Mouse (Mus musculus) MEL (cell line): Measurements from ENCODE around the gene Dnajc7. TPM values are rescaled to one million over a fixed set of nuclear protein-coding genes. Genes with fewer than 3 reads are reported as not detected.

Experiments used
- DNase-seq: peaks from one replicate; pipeline ENCODE4 v3.0.0; 2011; ENCODE audit warnings: low read depth, low spot score
- H3K27ac ChIP-seq: 2 replicates; pipeline ENCODE4 v1.5.1; 2012; ENCODE audit warnings: low read depth, mild to moderate bottlenecking, control low read depth, low read length, moderate library complexity; ENCODE audit not compliant: control insufficient read depth
- H3K27me3 ChIP-seq, 2 experiments: fragments of 150-350 bp in 1 of 2; sonication (generic) in 1 of 2; 2 replicates each; pipeline ENCODE4 v1.6.1; 2012; ENCODE audit warnings: low read length in 2 of 2, mild to moderate bottlenecking in 2 of 2, improper control_type of control experiment in 1 of 2, moderate library complexity in 1 of 2; ENCODE audit not compliant: insufficient read depth in 2 of 2, control insufficient read depth in 1 of 2
- H3K36me3 ChIP-seq, 2 experiments: 2 replicates each; pipeline ENCODE4 v1.6.1; 2012 to 2014; ENCODE audit warnings: low read length in 2 of 2, improper control_type of control experiment in 1 of 2, inconsistent platforms in 1 of 2, mild to moderate bottlenecking in 1 of 2; ENCODE audit not compliant: insufficient read depth in 2 of 2, control insufficient read depth in 1 of 2
- H3K4me1 ChIP-seq, 2 experiments: fragments of 150-350 bp in 1 of 2; sonication (generic) in 1 of 2; 2 replicates each; pipeline ENCODE4 v1.6.1; 2012; ENCODE audit warnings: low read length in 2 of 2, improper control_type of control experiment in 1 of 2, mild to moderate bottlenecking in 1 of 2; ENCODE audit not compliant: insufficient read depth in 2 of 2, control insufficient read depth in 1 of 2
- H3K4me3 ChIP-seq, 2 experiments: fragments of 150-350 bp in 1 of 2; sonication (generic) in 1 of 2; 2 replicates each; pipeline ENCODE4 v1.5.1; 2012; ENCODE audit warnings: low read depth in 2 of 2, low read length in 2 of 2, mild to moderate bottlenecking in 2 of 2, moderate library complexity in 2 of 2, control low read depth in 1 of 2, improper control_type of control experiment in 1 of 2; ENCODE audit not compliant: control insufficient read depth in 1 of 2, insufficient read depth in 1 of 2
- H3K79me2 ChIP-seq: 2 replicates; pipeline ENCODE4 v1.6.1; 2012; ENCODE audit warnings: mild to moderate bottlenecking, low read length, moderate library complexity; ENCODE audit not compliant: control insufficient read depth, poor library complexity, insufficient read depth
- H3K9ac ChIP-seq: 2 replicates; pipeline ENCODE4 v1.6.1; 2012; ENCODE audit warnings: low read depth, mild to moderate bottlenecking, control low read depth, low read length, moderate library complexity; ENCODE audit not compliant: control insufficient read depth, poor library complexity, severe bottlenecking
- H3K9me3 ChIP-seq: fragments of 150-350 bp; sonication (generic); replicated peaks from 2 replicates; pipeline ENCODE4 v1.6.1; 2012; ENCODE audit warnings: mild to moderate bottlenecking, low read length, improper control_type of control experiment, moderate library complexity; ENCODE audit not compliant: insufficient read depth
- BHLHE40 ChIP-seq: IDR thresholded peaks from 2 replicates; pipeline ENCODE4 v1.6.1; 2012; ENCODE audit warnings: low read depth, mild to moderate bottlenecking, inconsistent platforms, low read length, improper control_type of control experiment, borderline replicate concordance
- CHD1 ChIP-seq: IDR thresholded peaks from 2 replicates; pipeline ENCODE4 v1.6.1; 2012; ENCODE audit warnings: low read depth, mild to moderate bottlenecking, inconsistent platforms, low read length, improper control_type of control experiment
- CHD2 ChIP-seq: IDR thresholded peaks from 2 replicates; pipeline ENCODE4 v1.6.1; 2011; ENCODE audit warnings: low read length, improper control_type of control experiment
- CTCF ChIP-seq, 3 experiments: IDR thresholded peaks in 2 of 3; conservative IDR thresholded peaks in 1 of 3; 2 replicates each; pipeline ENCODE4 v1.5.1; 2011 to 2012; ENCODE audit warnings: low read length in 3 of 3, low read depth in 2 of 3, mild to moderate bottlenecking in 2 of 3, improper control_type of control experiment in 1 of 3, inconsistent platforms in 1 of 3, mixed read lengths in 1 of 3, moderate library complexity in 1 of 3; ENCODE audit not compliant: control insufficient read depth in 1 of 3, insufficient read depth in 1 of 3, poor library complexity in 1 of 3, severe bottlenecking in 1 of 3
- E2F4 ChIP-seq: IDR thresholded peaks from 2 replicates; pipeline ENCODE4 v1.6.1; 2011; ENCODE audit warnings: low read depth, low read length, improper control_type of control experiment, borderline replicate concordance
- ELF1 ChIP-seq: IDR thresholded peaks from 2 replicates; pipeline ENCODE4 v1.6.1; 2014; ENCODE audit warnings: low read depth, mild to moderate bottlenecking, inconsistent platforms, low read length, improper control_type of control experiment, moderate library complexity
- EP300 ChIP-seq, 2 experiments: IDR thresholded peaks; 2 replicates each; pipeline ENCODE4 v1.6.1; 2011; ENCODE audit warnings: improper control_type of control experiment in 2 of 2, low read length in 2 of 2, low read depth in 1 of 2, mild to moderate bottlenecking in 1 of 2
- ETS1 ChIP-seq: IDR thresholded peaks from 2 replicates; pipeline ENCODE4 v1.6.1; 2012; ENCODE audit warnings: low read depth, mild to moderate bottlenecking, inconsistent platforms, low read length, improper control_type of control experiment, moderate library complexity
- GABPA ChIP-seq: IDR thresholded peaks from 2 replicates; pipeline ENCODE4 v1.6.1; 2012; ENCODE audit warnings: low read depth, mild to moderate bottlenecking, inconsistent platforms, low read length, improper control_type of control experiment, moderate library complexity
- GATA1 ChIP-seq: IDR thresholded peaks from 2 replicates; pipeline ENCODE4 v1.6.1; 2011; ENCODE audit warnings: low read depth, low read length, improper control_type of control experiment
- HCFC1 ChIP-seq: IDR thresholded peaks from 2 replicates; pipeline ENCODE4 v1.6.1; 2012; ENCODE audit warnings: low read depth, mild to moderate bottlenecking, inconsistent platforms, low read length, improper control_type of control experiment, moderate library complexity
- JUND ChIP-seq: IDR thresholded peaks from 2 replicates; pipeline ENCODE4 v1.6.1; 2011; ENCODE audit warnings: low read depth, mild to moderate bottlenecking, improper control_type of control experiment, low read length
- KAT2A ChIP-seq: conservative IDR thresholded peaks from 2 replicates; pipeline ENCODE4 v1.6.1; 2012; ENCODE audit warnings: low read depth, low read length, improper control_type of control experiment, inconsistent platforms
- MAFK ChIP-seq: IDR thresholded peaks from 2 replicates; pipeline ENCODE4 v1.6.1; 2011; ENCODE audit warnings: low read depth, mild to moderate bottlenecking, low read length, improper control_type of control experiment, borderline replicate concordance
- MAX ChIP-seq: IDR thresholded peaks from 2 replicates; pipeline ENCODE4 v1.6.1; 2011; ENCODE audit warnings: low read length, improper control_type of control experiment
- MAZ ChIP-seq: IDR thresholded peaks from 2 replicates; pipeline ENCODE4 v1.6.1; 2012; ENCODE audit warnings: low read depth, mild to moderate bottlenecking, inconsistent platforms, low read length, improper control_type of control experiment
- MEF2A ChIP-seq: IDR thresholded peaks from 2 replicates; pipeline ENCODE4 v1.6.1; 2014; ENCODE audit warnings: low read depth, mild to moderate bottlenecking, inconsistent platforms, low read length, improper control_type of control experiment; ENCODE audit not compliant: poor library complexity, insufficient replicate concordance, severe bottlenecking; ENCODE audit errors: extremely low read depth
- MXI1 ChIP-seq: IDR thresholded peaks from 2 replicates; pipeline ENCODE4 v1.6.1; 2011; ENCODE audit warnings: mild to moderate bottlenecking, low read depth, low read length, improper control_type of control experiment
- MYB ChIP-seq: IDR thresholded peaks from 2 replicates; pipeline ENCODE4 v1.6.1; 2011; ENCODE audit warnings: mild to moderate bottlenecking, low read depth, low read length, improper control_type of control experiment
- MYC ChIP-seq: IDR thresholded peaks from 2 replicates; pipeline ENCODE4 v1.6.1; 2011; ENCODE audit warnings: low read depth, mild to moderate bottlenecking, low read length, improper control_type of control experiment, moderate library complexity
- NELFE ChIP-seq: IDR thresholded peaks from 2 replicates; pipeline ENCODE4 v1.6.1; 2011; ENCODE audit warnings: low read depth, low read length, improper control_type of control experiment
- NRF1 ChIP-seq: IDR thresholded peaks from 2 replicates; pipeline ENCODE4 v1.6.1; 2014; ENCODE audit warnings: low read depth, mild to moderate bottlenecking, inconsistent platforms, low read length, improper control_type of control experiment, moderate library complexity; ENCODE audit not compliant: poor library complexity, insufficient read depth, severe bottlenecking
- POLR2A ChIP-seq, 2 experiments: IDR thresholded peaks; 2 replicates each; pipeline ENCODE4 v1.6.1; 2011 to 2012; ENCODE audit warnings: low read length in 2 of 2, mild to moderate bottlenecking in 2 of 2, control low read depth in 1 of 2, improper control_type of control experiment in 1 of 2, low read depth in 1 of 2, moderate library complexity in 1 of 2; ENCODE audit not compliant: control insufficient read depth in 1 of 2, insufficient read depth in 1 of 2, poor library complexity in 1 of 2
- POLR2AphosphoS2 ChIP-seq: IDR thresholded peaks from 2 replicates; pipeline ENCODE4 v1.6.1; 2011; ENCODE audit warnings: low read length, improper control_type of control experiment
- POLR2AphosphoS5 ChIP-seq: IDR thresholded peaks from 2 replicates; pipeline ENCODE4 v1.6.1; 2012; ENCODE audit warnings: low read depth, borderline replicate concordance, mild to moderate bottlenecking, inconsistent platforms, low read length, moderate library complexity, mixed read lengths
- RAD21 ChIP-seq: IDR thresholded peaks from 2 replicates; pipeline ENCODE4 v1.6.1; 2011; ENCODE audit warnings: mild to moderate bottlenecking, low read depth, low read length, improper control_type of control experiment
- RCOR1 ChIP-seq: IDR thresholded peaks from 2 replicates; pipeline ENCODE4 v1.6.1; 2012; ENCODE audit warnings: low read depth, mild to moderate bottlenecking, inconsistent platforms, low read length, improper control_type of control experiment
- SIN3A ChIP-seq: IDR thresholded peaks from 2 replicates; pipeline ENCODE4 v1.6.1; 2012; ENCODE audit warnings: low read length, improper control_type of control experiment, inconsistent platforms
- SMC3 ChIP-seq: IDR thresholded peaks from 2 replicates; pipeline ENCODE4 v1.6.1; 2011; ENCODE audit warnings: low read depth, low read length, improper control_type of control experiment
- TAL1 ChIP-seq: IDR thresholded peaks from 2 replicates; pipeline ENCODE4 v1.6.1; 2012; ENCODE audit warnings: mild to moderate bottlenecking, inconsistent platforms, low read length, moderate library complexity, mixed read lengths
- TBP ChIP-seq: IDR thresholded peaks from 2 replicates; pipeline ENCODE4 v1.8.0; 2011; ENCODE audit warnings: low read depth, low read length, improper control_type of control experiment
- TCF12 ChIP-seq: IDR thresholded peaks from 2 replicates; pipeline ENCODE4 v1.6.1; 2014; ENCODE audit warnings: low read depth, mild to moderate bottlenecking, inconsistent platforms, low read length, improper control_type of control experiment, moderate library complexity
- USF1 ChIP-seq: IDR thresholded peaks from 2 replicates; pipeline ENCODE4 v1.6.1; 2014; ENCODE audit warnings: low read depth, mild to moderate bottlenecking, inconsistent platforms, low read length, improper control_type of control experiment, moderate library complexity
- USF2 ChIP-seq, 2 experiments: IDR thresholded peaks; 2 replicates each; pipeline ENCODE4 v1.6.1; 2011 to 2012; ENCODE audit warnings: improper control_type of control experiment in 2 of 2, low read length in 2 of 2, borderline replicate concordance in 1 of 2, inconsistent platforms in 1 of 2, low read depth in 1 of 2, mild to moderate bottlenecking in 1 of 2; ENCODE audit not compliant: insufficient read depth in 1 of 2
- ZC3H11A ChIP-seq: IDR thresholded peaks from 2 replicates; pipeline ENCODE4 v1.6.1; 2012; ENCODE audit warnings: low read depth, mild to moderate bottlenecking, inconsistent platforms, low read length, improper control_type of control experiment
- ZKSCAN1 ChIP-seq: IDR thresholded peaks from 2 replicates; pipeline ENCODE4 v1.6.1; 2012; ENCODE audit warnings: low read depth, mild to moderate bottlenecking, inconsistent platforms, low read length, improper control_type of control experiment, moderate library complexity
- ZMIZ1 ChIP-seq: IDR thresholded peaks from 2 replicates; pipeline ENCODE4 v1.6.1; 2012; ENCODE audit warnings: low read depth, mild to moderate bottlenecking, inconsistent platforms, low read length, improper control_type of control experiment, moderate library complexity
- polyA plus RNA-seq, 2 experiments: library from polyadenylated mRNA; stranded (reverse) in 1 of 2; unstranded in 1 of 2; fragments of >175 nt in 1 of 2; fragments of >200 nt in 1 of 2; gene quantifications; 2 replicates each; pipeline versions ENCODE4 v1.2.1 to v1.2.4; 2012; ENCODE audit warnings: low replicate concordance in 2 of 2, low read depth in 1 of 2; ENCODE audit not compliant: insufficient read length in 2 of 2, insufficient read depth in 1 of 2, missing spikeins in 1 of 2
- total RNA-seq: library from RNA; depleted of rRNA; stranded (reverse); fragments of 300-350 nt; gene quantifications from 2 replicates; pipeline ENCODE4 v1.2.3, GENCODE M21; 2012

Dnajc7 gene
- total and polyA plus RNA-seq, 3 experiments, result 230 to 452 (median 346) TPM

DNA sequence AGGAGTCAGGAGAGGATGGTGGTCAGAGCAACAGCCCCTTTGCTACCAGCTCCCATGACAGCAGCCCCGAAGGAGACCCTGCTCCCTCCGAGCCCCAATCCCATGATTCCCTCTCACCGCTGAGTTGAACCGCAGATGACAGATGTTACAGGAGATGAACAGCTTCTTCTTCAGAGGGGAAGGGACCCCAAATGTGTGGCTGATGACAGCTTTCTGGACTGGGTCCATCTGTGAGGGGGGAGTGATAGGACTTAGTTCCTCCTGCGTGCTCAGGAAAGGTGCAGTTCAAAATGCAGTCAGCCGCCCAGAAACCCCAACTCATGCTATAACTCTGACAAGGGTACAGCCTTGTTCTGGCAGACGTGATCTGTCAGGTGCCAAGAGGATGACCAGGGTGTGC, 14.6 kb upstream of the Dnajc7 start:
- Histone ChIP-seq H3K79me2 (no peaks in the 10 kb centered on the region), H3K27ac (peak overlapping the region; percentile 42), H3K9me3 (no peaks in the 10 kb centered on the region), H3K36me3 (peaks cover 0 to 14% of the 10 kb centered on the region in 2 experiments; a peak in 2 of 4 replicates), H3K4me1 (peaks cover 15 to 17% of the 10 kb centered on the region in 2 experiments), H3K9ac (peak overlapping the region; percentile 36), H3K4me3 (peak overlapping the region; percentile 10 to 32; a peak in 2 of 4 replicates), H3K27me3 (no peaks in the 10 kb centered on the region)
- DNase-seq, result peak; percentile 98
- no peak; the same call in none of the 2 replicates for TF ChIP-seq MAX
- TF ChIP-seq MAZ, result peak; percentile 99
- TF ChIP-seq MYB, result peak; percentile 54; the same call in 1 of the 2 replicates
- TF ChIP-seq CHD1, result 0 out of 2 replicates have a peak, but pooled peaks have one; percentile 40
- TF ChIP-seq GATA1, result peak; percentile 85
- TF ChIP-seq USF2 (IDR thresholded peaks at IDR 0.05; ENCODE audit: borderline replicate concordance in 1 of 2, insufficient read depth in 1 of 2, low read depth in 1 of 2, low read length in 2 of 2), result no peak
- TF ChIP-seq USF1, result 0 out of 2 replicates have a peak, but pooled peaks have one; percentile 6
- 0 out of 2 replicates have a peak, but pooled peaks have one; percentile 25 for TF ChIP-seq ZKSCAN1
- TF ChIP-seq TAL1, result peak; percentile 94
- TF ChIP-seq EP300 (IDR thresholded peaks at IDR 0.05; ENCODE audit: low read depth in 1 of 2, low read length in 2 of 2), result peak; percentile 96 to 97
- peak; percentile 98 for TF ChIP-seq SIN3A
- TF ChIP-seq MAFK, result peak; percentile 92
- TF ChIP-seq CHD2, result peak; percentile 53
- peak; percentile 31 for TF ChIP-seq SMC3
- TF ChIP-seq POLR2AphosphoS5, result no peak
- 0 out of 2 replicates have a peak, but pooled peaks have one; percentile 34 for TF ChIP-seq KAT2A
- no peak for TF ChIP-seq JUND
- no peak for TF ChIP-seq MEF2A
- peak; percentile 71 for TF ChIP-seq HCFC1
- no peak for TF ChIP-seq CTCF (IDR thresholded peaks at IDR 0.05 in 2 of 3, conservative IDR thresholded peaks at IDR 0.05 in 1 of 3; ENCODE audit: control insufficient read depth in 1 of 3, insufficient read depth in 1 of 3, low read depth in 2 of 3, low read length in 3 of 3, poor library complexity in 1 of 3, severe bottlenecking in 1 of 3)
- no peak for TF ChIP-seq E2F4
- TF ChIP-seq ELF1, result peak; percentile 50; the same call in 1 of the 2 replicates
- 0 out of 2 replicates have a peak, but pooled peaks have one; percentile 19 for TF ChIP-seq NELFE
- peak; percentile 94 for TF ChIP-seq MYC
- TF ChIP-seq NRF1, result no peak; the same call in 1 of the 2 replicates
- TF ChIP-seq RAD21, result no peak
- TF ChIP-seq TCF12, result peak; percentile 95
- peak; percentile 68; the same call in 1 of the 2 replicates for TF ChIP-seq BHLHE40
- 0 out of 2 replicates have a peak, but pooled peaks have one; percentile 18 for TF ChIP-seq TBP
- TF ChIP-seq GABPA, result peak; percentile 14; the same call in 1 of the 2 replicates
- peak; percentile 98 for TF ChIP-seq ETS1
- peak; percentile 32 to 38; a peak in 1 of 4 replicates for TF ChIP-seq POLR2A (IDR thresholded peaks at IDR 0.05; ENCODE audit: control insufficient read depth in 1 of 2, insufficient read depth in 1 of 2, low read depth in 1 of 2, low read length in 2 of 2, poor library complexity in 1 of 2)
- TF ChIP-seq POLR2AphosphoS2, result peak; percentile 57; the same call in 1 of the 2 replicates
- TF ChIP-seq MXI1, result peak; percentile 88
- no peak for TF ChIP-seq ZC3H11A
- TF ChIP-seq RCOR1, result peak; percentile 92
- peak; percentile 70 for TF ChIP-seq ZMIZ1
